Mouse (Mus musculus) right cerebral cortex, postnatal 25 days (tissue): ENCODE results near the gene 9430015G10Rik.

Experiments
- DNase-seq: peaks from one replicate; pipeline ENCODE4 v3.0.0; 2022

9430015G10Rik gene

DNA sequence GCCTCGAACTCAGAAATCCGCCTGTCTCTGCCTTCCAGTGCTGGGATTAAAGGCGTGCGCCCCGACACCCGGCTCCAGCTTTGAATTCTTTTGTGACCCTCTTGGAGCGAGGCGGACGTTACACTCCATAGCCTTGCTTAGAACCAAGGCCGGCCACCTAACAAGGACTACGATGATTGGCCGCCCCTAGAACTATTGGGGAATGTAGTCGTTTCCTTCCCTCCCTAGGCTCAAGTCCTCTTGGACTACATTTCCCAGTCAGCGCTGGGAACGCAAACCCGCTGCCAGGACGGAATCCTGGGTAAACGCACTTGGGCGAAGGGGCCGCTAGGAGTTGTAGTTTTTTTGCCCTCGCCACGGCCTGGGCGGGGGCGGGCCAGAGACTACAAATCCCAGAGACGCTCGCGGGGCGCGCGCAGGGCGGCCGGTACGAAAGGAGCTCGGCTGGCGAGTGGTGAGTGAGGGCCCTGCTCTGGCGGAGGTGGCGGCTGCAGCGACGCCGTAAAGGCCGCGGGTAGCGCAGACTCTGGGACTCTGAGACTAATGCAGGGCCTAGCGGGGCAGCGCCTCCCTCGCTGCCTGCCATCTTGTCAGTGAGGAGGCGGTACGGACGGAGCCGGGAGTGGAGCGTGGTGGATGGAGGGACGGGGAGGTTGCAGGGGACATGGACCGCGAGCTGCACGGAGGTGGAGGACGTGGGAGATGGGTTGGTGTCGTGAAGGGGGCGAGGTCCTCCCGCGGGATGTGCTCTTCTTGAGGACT is at the start of gene 9430015G10Rik:
Gene 9430015G10Rik (plus strand): TSS at position 413 of the 762 bp plus-strand sequence.
- peak; percentile 99 for DNase-seq

GRCm38 (mm10) chr4:156063861-156064509 is 45.8 kb upstream of the 9430015G10Rik start:
- DNase-seq, result no peak

- DNase-seq, result no peak
Measured at GRCm38 (mm10) chr4:156064510-156064897, 45.3 kb upstream of the 9430015G10Rik start.

GRCm38 (mm10) chr4:156065156-156065894 is 44.5 kb upstream of the 9430015G10Rik start:
- DNase-seq, result no peak

GRCm38 (mm10) chr4:156067256-156067949 is 42.4 kb upstream of the 9430015G10Rik start:
- no peak for DNase-seq

DNA sequence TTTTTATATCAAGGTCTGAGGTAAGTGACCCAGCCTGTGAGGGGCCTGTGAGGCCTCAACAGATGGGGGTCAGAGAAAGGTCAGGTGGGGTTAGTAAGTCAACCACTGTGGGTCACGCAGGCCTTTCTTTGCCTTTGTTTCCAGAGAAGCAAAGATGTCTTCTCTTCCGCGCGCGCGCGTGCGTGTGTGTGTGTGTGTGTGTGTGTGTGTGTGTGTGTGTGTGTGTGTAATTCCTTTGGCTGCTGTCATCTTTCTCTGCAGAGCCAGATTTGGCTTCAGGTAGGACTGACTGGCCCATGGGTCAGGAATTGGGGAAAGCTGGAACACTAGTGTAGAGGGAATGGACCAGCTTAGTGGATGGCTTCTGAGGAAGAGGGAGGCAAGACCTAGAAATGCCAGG is 40.1 kb upstream of the 9430015G10Rik start:
- no peak for DNase-seq

- no peak for DNase-seq
Measured at GRCm38 (mm10) chr4:156070276-156070675, 39.5 kb upstream of the 9430015G10Rik start.

DNA sequence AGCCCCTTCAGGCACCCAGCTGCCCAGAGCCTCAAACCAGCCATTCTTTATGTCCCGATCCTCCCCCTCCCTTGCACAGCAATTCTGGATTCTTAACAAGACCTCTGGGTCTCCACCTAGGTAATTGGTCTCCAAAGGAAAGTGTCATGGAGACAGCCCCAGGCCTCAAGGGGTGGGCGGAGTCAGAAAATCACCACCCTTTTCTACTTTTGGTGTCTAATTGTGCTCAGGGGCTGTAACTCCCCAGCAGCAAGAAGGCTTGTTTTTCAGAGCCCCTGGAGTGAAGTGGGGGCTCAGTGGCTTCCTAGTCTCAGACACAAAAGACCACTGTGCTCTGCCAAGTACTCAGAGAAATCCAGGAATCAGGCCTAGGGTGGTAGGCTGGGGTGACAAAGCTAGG is 39.1 kb upstream of the 9430015G10Rik start:
- no peak for DNase-seq

- DNase-seq, result no peak
Measured at GRCm38 (mm10) chr4:156076911-156077382, 32.8 kb upstream of the 9430015G10Rik start.

DNA sequence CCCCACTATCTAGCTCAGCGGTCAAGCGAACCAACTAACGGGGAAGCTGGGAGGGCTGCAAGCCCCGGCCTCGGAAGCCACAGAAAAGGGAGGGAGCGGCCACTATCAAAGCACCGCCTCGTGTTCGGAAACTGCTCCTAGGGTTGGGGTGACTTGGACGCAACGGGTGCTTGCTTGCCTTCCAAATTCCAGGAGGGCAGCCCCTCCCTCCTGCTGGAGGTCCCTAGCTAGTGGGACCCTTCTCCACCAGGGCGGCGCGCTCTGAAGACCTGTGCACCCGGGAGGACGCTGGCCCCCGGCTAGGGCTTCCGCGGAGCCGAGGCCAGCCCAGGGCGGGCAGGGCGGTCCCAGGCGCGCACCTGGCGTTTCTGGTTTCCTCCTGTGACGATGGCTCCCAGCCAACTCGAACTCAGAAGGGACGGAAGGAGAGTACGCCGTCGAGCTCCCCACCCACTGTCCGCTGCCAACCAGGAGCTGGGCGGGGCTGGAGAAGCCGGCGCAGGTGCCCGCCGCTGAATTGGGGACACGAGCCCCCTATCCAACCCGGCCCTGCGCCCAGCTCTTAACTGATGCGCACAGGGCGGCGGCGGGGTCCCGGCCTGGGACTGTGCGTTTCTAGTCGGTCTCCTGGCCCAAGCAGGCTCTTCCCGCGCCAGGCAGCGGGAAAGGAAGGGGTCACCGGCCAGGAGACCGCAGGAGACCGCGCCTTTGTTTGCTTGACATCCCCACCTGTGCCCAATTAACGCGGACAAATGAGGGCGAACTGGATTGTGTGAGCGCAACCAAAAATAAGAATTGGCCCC is 32.1 kb upstream of the 9430015G10Rik start:
- no peak for DNase-seq

- DNase-seq, result no peak
Measured at GRCm38 (mm10) chr4:156082621-156083234, 27.1 kb upstream of the 9430015G10Rik start.

DNA sequence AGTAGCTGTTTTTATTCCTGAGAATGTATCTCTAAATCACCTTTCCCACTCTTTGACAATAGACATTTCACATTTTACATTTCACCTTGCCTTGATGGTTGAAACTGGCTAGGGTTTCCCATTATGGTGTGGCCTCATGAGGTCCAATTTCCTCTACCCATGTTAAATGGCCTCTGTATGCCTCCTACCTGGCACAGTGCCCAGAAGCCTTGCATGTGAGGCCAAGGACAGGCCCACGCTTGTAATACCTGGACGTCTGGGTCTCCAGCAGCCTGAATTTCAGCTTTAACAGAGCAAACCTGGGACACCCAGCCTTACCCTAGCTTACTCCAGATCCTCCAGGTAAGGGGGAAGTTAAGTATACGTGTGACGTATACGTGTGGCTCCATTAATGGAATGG is 26.4 kb upstream of the 9430015G10Rik start:
- no peak for DNase-seq

DNA sequence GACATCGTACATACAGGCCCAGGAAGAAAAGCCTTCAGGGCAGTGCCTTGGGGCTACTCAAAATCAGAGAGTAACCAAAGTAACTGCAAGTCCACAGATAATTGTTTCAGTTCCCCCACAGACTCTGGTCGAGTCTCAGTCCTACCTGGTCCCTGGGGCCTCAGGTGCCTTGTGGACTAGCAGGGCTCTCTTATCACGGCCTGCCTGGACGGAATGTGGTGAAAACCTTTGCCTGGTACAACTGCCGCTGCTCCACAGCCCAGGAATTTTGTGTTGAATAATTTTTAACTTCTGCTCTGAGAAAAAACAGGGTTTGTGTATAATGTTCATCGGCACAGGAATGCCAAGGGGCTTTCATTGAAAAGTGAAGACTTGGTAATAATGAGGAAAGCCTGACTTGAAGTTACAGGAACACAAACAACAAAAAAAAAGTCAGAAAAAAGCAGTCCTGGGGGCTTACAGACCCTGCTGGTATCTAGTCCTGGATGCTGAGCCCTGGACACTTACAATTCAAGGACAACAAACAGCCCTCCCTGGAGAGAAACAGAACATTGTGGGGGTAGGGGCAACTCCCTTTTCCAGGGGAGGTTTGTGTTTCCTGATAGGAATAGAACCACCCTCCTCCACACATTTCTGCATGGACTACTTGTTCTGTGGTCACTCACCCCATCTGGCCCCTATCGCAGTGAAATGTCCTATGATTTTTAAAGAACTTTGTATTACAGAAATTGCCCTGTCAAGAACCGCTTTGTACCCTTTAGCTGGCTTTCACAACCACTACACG is 25.5 kb upstream of the 9430015G10Rik start:
- no peak for DNase-seq

DNA sequence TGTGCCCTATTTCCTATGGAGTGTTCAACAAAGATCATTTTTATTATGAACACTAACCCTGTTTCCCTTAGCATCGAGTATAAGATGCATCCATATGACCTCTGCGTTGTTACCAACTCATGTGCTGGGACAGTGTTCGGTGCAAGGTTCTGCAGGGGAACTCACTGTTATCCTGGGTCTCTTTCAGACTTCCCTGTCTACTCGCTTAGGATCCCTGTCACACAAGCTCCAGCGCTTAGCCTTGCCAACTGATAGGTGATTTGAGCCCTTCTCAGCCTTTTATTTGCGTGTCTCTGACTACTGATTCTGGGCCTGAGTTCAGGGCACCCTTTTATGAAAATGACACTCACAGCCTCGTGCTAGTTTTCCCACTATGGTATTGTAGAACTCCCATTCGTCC is 24.5 kb upstream of the 9430015G10Rik start:
- no peak for DNase-seq

GRCm38 (mm10) chr4:156087398-156088087 is 22.2 kb upstream of the 9430015G10Rik start:
- no peak for DNase-seq

- no peak for DNase-seq
Measured at GRCm38 (mm10) chr4:156091236-156091635, 18.5 kb upstream of the 9430015G10Rik start.

GRCm38 (mm10) chr4:156092765-156093164 is 17.0 kb upstream of the 9430015G10Rik start:
- DNase-seq, result no peak

- DNase-seq, result no peak
Measured at GRCm38 (mm10) chr4:156093758-156094157, 16.0 kb upstream of the 9430015G10Rik start.

DNA sequence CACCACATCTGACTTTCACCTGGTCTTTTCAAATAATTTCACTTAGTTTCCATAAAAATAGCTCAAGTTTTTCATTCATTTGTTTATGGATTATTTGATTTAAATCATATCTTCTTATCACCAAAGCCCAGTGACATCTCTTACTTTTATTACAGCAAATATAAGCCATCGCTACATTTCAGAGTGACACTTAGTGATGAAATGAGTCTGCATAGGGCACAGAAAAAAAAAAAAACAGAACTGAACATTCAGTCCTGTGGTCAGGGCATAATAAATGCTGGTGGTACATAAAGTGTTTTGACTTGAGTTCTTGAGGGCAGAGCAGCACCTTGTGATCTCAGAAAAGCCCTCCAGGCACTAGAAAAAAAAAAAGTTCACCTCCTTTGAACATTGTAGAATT is 13.6 kb upstream of the 9430015G10Rik start:
- DNase-seq, result no peak

DNA sequence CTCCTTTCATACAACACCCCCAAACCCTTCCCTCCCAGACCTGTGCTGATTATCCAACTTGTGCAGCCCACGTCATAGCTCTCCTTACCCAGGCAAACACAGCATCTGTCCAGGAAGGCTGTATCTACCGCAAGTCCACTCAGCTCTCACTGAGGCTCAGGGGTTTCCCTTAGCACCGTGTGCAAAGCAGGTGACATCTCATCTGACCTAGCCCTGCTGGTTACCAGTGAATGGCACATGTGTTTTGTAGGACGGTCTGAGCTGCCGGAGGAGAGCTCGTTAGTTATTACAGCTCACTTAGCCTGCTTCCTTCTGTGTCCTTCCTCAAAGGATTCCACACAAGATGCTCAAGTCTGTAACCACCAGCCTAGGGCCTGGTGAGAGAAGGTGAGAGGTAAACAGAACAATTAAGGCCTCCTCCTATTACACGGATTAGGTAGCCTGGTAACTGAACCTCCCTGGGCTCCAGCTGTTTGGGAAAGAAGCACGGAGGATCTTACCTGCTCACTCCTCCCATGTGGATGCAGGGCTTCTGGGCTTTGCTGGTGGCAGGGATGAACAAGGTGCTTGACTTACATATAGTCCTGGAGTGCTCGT is 11.9 kb upstream of the 9430015G10Rik start:
- DNase-seq, result no peak
